Mouse (Mus musculus) kidney, embryonic 15.5 days (tissue): ENCODE data around the gene Fam162a. TPM values are rescaled to one million over a fixed set of nuclear protein-coding genes. Genes with fewer than 3 reads are reported as not detected.
A peak's percentile ranks its signal among the peaks of the same experiment; 100 is the strongest.
"Not testable (repeated sequence)": the region's sequence is repeated elsewhere in the genome, so short reads cannot be mapped to it uniquely, and the experiment has no call there.

ENCODE experiments used
- ATAC-seq: fragments of 200-750 bp; cut with Nextera tagmentation; replicated peaks from 2 replicates; pipeline ENCODE4 v1.8.0; 2017; ENCODE audit warnings: moderate TSS enrichment; ENCODE audit not compliant: low FRiP score
- H3K27ac ChIP-seq: fragments of 300-500 bp; sonication (generic); 2 replicates; pipeline ENCODE4 v1.5.1; 2015; ENCODE audit warnings: mild to moderate bottlenecking, inconsistent platforms
- H3K27me3 ChIP-seq: fragments of 300-500 bp; sonication (generic); 2 replicates; pipeline ENCODE4 v1.6.1; 2015; ENCODE audit warnings: inconsistent platforms
- H3K36me3 ChIP-seq: fragments of 300-500 bp; sonication (generic); 2 replicates; pipeline ENCODE4 v1.6.1; 2015; ENCODE audit warnings: inconsistent platforms
- H3K4me1 ChIP-seq: fragments of 300-500 bp; sonication (generic); 2 replicates; pipeline ENCODE4 v1.6.1; 2015; ENCODE audit warnings: inconsistent platforms
- H3K4me2 ChIP-seq: fragments of 300-500 bp; sonication (generic); 2 replicates; pipeline ENCODE4 v1.6.1; 2015; ENCODE audit warnings: moderate library complexity, mild to moderate bottlenecking, inconsistent platforms
- H3K4me3 ChIP-seq: fragments of 300-500 bp; sonication (generic); replicated peaks from 2 replicates; pipeline ENCODE4 v1.5.1; 2015; ENCODE audit warnings: mild to moderate bottlenecking, inconsistent platforms
- H3K9ac ChIP-seq: fragments of 300-500 bp; sonication (generic); 2 replicates; pipeline ENCODE4 v1.6.1; 2015; ENCODE audit warnings: mild to moderate bottlenecking, inconsistent platforms
- H3K9me3 ChIP-seq: fragments of 300-500 bp; sonication (generic); replicated peaks from 2 replicates; pipeline ENCODE4 v1.6.1; 2016; ENCODE audit warnings: inconsistent platforms
- WGBS: fragments of 180-500 bp; shearing (Covaris S2); methylation state at CpG from one replicate; pipeline ENCODE4 v1.1.7; 2015; ENCODE audit warnings: mixed read lengths; 5-methylcytosine and 5-hydroxymethylcytosine counted together
- polyA plus RNA-seq: library from polyadenylated mRNA; unstranded; fragments of >200 nt; fragmentation: Nextera tagmentation; extraction: Ambion mirVana; gene quantifications from 2 replicates; pipeline ENCODE4 v1.2.1, GENCODE M21; 2015

Fam162a gene
- polyA plus RNA-seq, 1 experiment from 2014 or later = 319 TPM

GRCm38 (mm10) chr16:36079916-36080315, 8.5 kb upstream of the Fam162a start:
- Histone ChIP-seq H3K9me3 (no peaks in the 10 kb centered on the region), H3K4me3 (no peak overlapping the region), H3K27ac (no peak overlapping the region), H3K36me3 (peaks cover 26% of the 10 kb centered on the region), H3K4me2 (no peak overlapping the region), H3K27me3 (no peaks in the 10 kb centered on the region), H3K9ac (no peak overlapping the region), H3K4me1 (no peaks in the 10 kb centered on the region)
- no peak for ATAC-seq
- WGBS = 93% methylated on average over 3 of the region's 3 CpGs

GRCm38 (mm10) chr16:36074772-36075171, 3.4 kb upstream of the Fam162a start:
- ATAC-seq = no peak
- 90% methylated on average over 3 of the region's 3 CpGs for WGBS

GRCm38 (mm10) chr16:36072410-36073011, 1.1 kb upstream of the Fam162a start:
- Histone ChIP-seq H3K36me3 (peaks cover 7% of the 10 kb centered on the region; the same call in 1 of the 2 replicates), H3K9me3 (no peaks in the 10 kb centered on the region)

More at GRCm38 (mm10) chr16:36074772-36075171, 3.4 kb upstream of the Fam162a start:
- no peak overlapping the region for H3K27ac ChIP-seq
- no peak overlapping the region for H3K9ac ChIP-seq
- H3K36me3 ChIP-seq = no peaks in the 10 kb centered on the region
- H3K27me3 ChIP-seq = no peaks in the 10 kb centered on the region
- no peak overlapping the region for H3K4me3 ChIP-seq
- no peak overlapping the region for H3K4me2 ChIP-seq
- no peaks in the 10 kb centered on the region for H3K9me3 ChIP-seq
- H3K4me1 ChIP-seq = peaks cover 10% of the 10 kb centered on the region

GRCm38 (mm10) chr16:36071071-36071449, 334 bp downstream of the Fam162a start:
- WGBS = 1% methylated on average over 16 of the region's 16 CpGs
- Histone ChIP-seq H3K4me3 (peak overlapping the region; percentile 87), H3K36me3 (peaks cover 11% of the 10 kb centered on the region; the same call in 1 of the 2 replicates), H3K4me1 (peaks cover 33% of the 10 kb centered on the region), H3K27ac (peak overlapping the region; percentile 99), H3K9ac (peak overlapping the region; percentile 84), H3K9me3 (no peaks in the 10 kb centered on the region), H3K27me3 (no peaks in the 10 kb centered on the region), H3K4me2 (peak overlapping the region; percentile 63)
- no peak; the same call in none of the 2 replicates for ATAC-seq

More at GRCm38 (mm10) chr16:36072410-36073011, 1.1 kb upstream of the Fam162a start:
- Histone ChIP-seq H3K9ac (peak overlapping the region; percentile 84), H3K4me1 (peaks cover 31% of the 10 kb centered on the region), H3K4me3 (peak overlapping the region; percentile 87), H3K4me2 (peak overlapping the region; percentile 63), H3K27ac (peak overlapping the region; percentile 99), H3K27me3 (no peaks in the 10 kb centered on the region)
- no peak for ATAC-seq
- 27% methylated on average over 8 of the region's 8 CpGs for WGBS

GRCm38 (mm10) chr16:36069819-36070575, 1.4 kb downstream of the Fam162a start:
- Histone ChIP-seq H3K27me3 (no peaks in the 10 kb centered on the region), H3K4me2 (peak overlapping the region; percentile 63), H3K9ac (peak overlapping the region; percentile 84), H3K9me3 (no peaks in the 10 kb centered on the region), H3K36me3 (peaks cover 11% of the 10 kb centered on the region; the same call in 1 of the 2 replicates), H3K27ac (no peak overlapping the region), H3K4me1 (peaks cover 36% of the 10 kb centered on the region), H3K4me3 (peak overlapping the region; percentile 87)
- WGBS = 28% methylated on average over 9 of the region's 9 CpGs
- ATAC-seq = no peak

- H3K36me3 ChIP-seq = peaks cover 11% of the 10 kb centered on the region; the same call in 1 of the 2 replicates
- no peak overlapping the region for H3K4me2 ChIP-seq
- ATAC-seq = no peak
- H3K4me1 ChIP-seq = peaks cover 36% of the 10 kb centered on the region
- H3K9me3 ChIP-seq = no peaks in the 10 kb centered on the region
- 55% methylated on average over 3 of the region's 3 CpGs for WGBS
- H3K9ac ChIP-seq = no peak overlapping the region
- H3K27ac ChIP-seq = no peak overlapping the region
- H3K4me3 ChIP-seq = 0 out of 2 replicates have a peak overlapping the region, but pooled peaks have one; percentile 3
- H3K27me3 ChIP-seq = no peaks in the 10 kb centered on the region
These were observed 3.0 kb downstream of the Fam162a start for GRCm38 (mm10) chr16:36068356-36068755.

GRCm38 (mm10) chr16:36067694-36068093, 3.7 kb downstream of the Fam162a start:
- ATAC-seq = no peak
- 68% methylated on average over 2 of the region's 2 CpGs for WGBS
- H3K27ac ChIP-seq = no peak overlapping the region
- peaks cover 11% of the 10 kb centered on the region; the same call in 1 of the 2 replicates for H3K36me3 ChIP-seq
- H3K4me3 ChIP-seq = no peak overlapping the region
- no peaks in the 10 kb centered on the region for H3K9me3 ChIP-seq
- H3K9ac ChIP-seq = no peak overlapping the region
- no peak overlapping the region for H3K4me2 ChIP-seq
- no peaks in the 10 kb centered on the region for H3K27me3 ChIP-seq
- peaks cover 34% of the 10 kb centered on the region for H3K4me1 ChIP-seq

- H3K27me3 ChIP-seq = no peaks in the 10 kb centered on the region
- 85% methylated on average over 5 of the region's 5 CpGs for WGBS
- no peak for ATAC-seq
These were observed 6.5 kb downstream of the Fam162a start for GRCm38 (mm10) chr16:36064904-36065303.

GRCm38 (mm10) chr16:36063315-36063714, 8.1 kb downstream of the Fam162a start:
- Histone ChIP-seq H3K9ac (no peak overlapping the region), H3K4me3 (no peak overlapping the region), H3K9me3 (no peaks in the 10 kb centered on the region), H3K4me2 (no peak overlapping the region), H3K36me3 (0 out of 2 replicates have a peak, but pooled peaks cover 5% of the 10 kb centered on the region), H3K27ac (no peak overlapping the region), H3K4me1 (peaks cover 12% of the 10 kb centered on the region), H3K27me3 (no peaks in the 10 kb centered on the region)
- ATAC-seq = no peak
- WGBS = 79% methylated on average over 2 of the region's 2 CpGs

More at GRCm38 (mm10) chr16:36064904-36065303, 6.5 kb downstream of the Fam162a start:
- no peak overlapping the region for H3K4me3 ChIP-seq
- no peak overlapping the region for H3K27ac ChIP-seq
- peaks cover 11% of the 10 kb centered on the region; the same call in 1 of the 2 replicates for H3K36me3 ChIP-seq
- no peak overlapping the region for H3K9ac ChIP-seq
- no peaks in the 10 kb centered on the region for H3K9me3 ChIP-seq
- H3K4me2 ChIP-seq = no peak overlapping the region
- H3K4me1 ChIP-seq = peaks cover 27% of the 10 kb centered on the region

- not testable (repeated sequence) for H3K36me3 ChIP-seq, H3K27ac ChIP-seq, H3K4me2 ChIP-seq, ATAC-seq, H3K9ac ChIP-seq, H3K4me1 ChIP-seq, H3K9me3 ChIP-seq, H3K27me3 ChIP-seq, H3K4me3 ChIP-seq
- 87% methylated on average over 1 of the region's 1 CpGs for WGBS
These were observed 8.9 kb downstream of the Fam162a start for GRCm38 (mm10) chr16:36062534-36062933.

GRCm38 (mm10) chr16:36057933-36058475, 13.4 kb downstream of the Fam162a start:
- Histone ChIP-seq H3K27ac (0 out of 2 replicates have a peak overlapping the region, but pooled peaks have one; percentile 18), H3K9me3 (no peaks in the 10 kb centered on the region), H3K4me1 (0 out of 2 replicates have a peak, but pooled peaks cover 2% of the 10 kb centered on the region), H3K4me2 (no peak overlapping the region), H3K9ac (no peak overlapping the region), H3K27me3 (no peaks in the 10 kb centered on the region), H3K4me3 (no peak overlapping the region), H3K36me3 (peaks cover 10% of the 10 kb centered on the region)
- ATAC-seq = no peak
- whole genome bisulfite sequencing = 73% methylated on average over 8 of the region's 8 CpGs

GRCm38 (mm10) chr16:36056416-36056815, 15.0 kb downstream of the Fam162a start:
- Histone ChIP-seq H3K9ac (no peak overlapping the region), H3K36me3 (peaks cover 21% of the 10 kb centered on the region), H3K27me3 (no peaks in the 10 kb centered on the region), H3K4me3 (no peak overlapping the region), H3K9me3 (no peaks in the 10 kb centered on the region), H3K27ac (no peak overlapping the region), H3K4me2 (no peak overlapping the region), H3K4me1 (0 out of 2 replicates have a peak, but pooled peaks cover 2% of the 10 kb centered on the region)
- ATAC-seq = no peak
- WGBS = 90% methylated on average over 11 of the region's 11 CpGs
